Mouse (Mus musculus) hindbrain, postnatal 0 days (tissue): ENCODE measurements around the gene Gramd2. TPM values are rescaled to one million over a fixed set of nuclear protein-coding genes. Genes with fewer than 3 reads are reported as not detected.
A peak's percentile ranks its signal among the peaks of the same experiment; 100 is the strongest.

ENCODE experiments used
- ATAC-seq: fragments of 200-750 bp; cut with Nextera tagmentation; 2 replicates; pipeline ENCODE4 v1.8.0; 2017; ENCODE audit warnings: mild to moderate bottlenecking, moderate TSS enrichment, moderate library complexity
- DNase-seq: peaks from one replicate; pipeline ENCODE4 v3.0.0-alpha.2; 2015; ENCODE audit warnings: low spot score
- H3K27ac ChIP-seq: fragments of 300-500 bp; sonication (generic); 2 replicates; pipeline ENCODE4 v1.5.1; 2014; ENCODE audit warnings: mild to moderate bottlenecking
- H3K27me3 ChIP-seq: fragments of 300-500 bp; sonication (generic); 2 replicates; pipeline ENCODE4 v1.6.1; 2014; ENCODE audit warnings: low read length, mixed read lengths; ENCODE audit not compliant: insufficient read depth
- H3K36me3 ChIP-seq: fragments of 300-500 bp; sonication (generic); 2 replicates; pipeline ENCODE4 v1.6.1; 2014; ENCODE audit warnings: low read length, mixed read lengths; ENCODE audit not compliant: insufficient read depth
- H3K4me1 ChIP-seq: fragments of 300-500 bp; sonication (generic); 2 replicates; pipeline ENCODE4 v1.6.1; 2014; ENCODE audit warnings: antibody characterized with exemption, low read length, mixed read lengths; ENCODE audit not compliant: insufficient read depth
- H3K4me2 ChIP-seq: fragments of 300-500 bp; sonication (generic); 2 replicates; pipeline ENCODE4 v1.6.1; 2014; ENCODE audit warnings: low read depth, mild to moderate bottlenecking, low read length, moderate library complexity, mixed read lengths
- H3K4me3 ChIP-seq: fragments of 300-500 bp; sonication (generic); 2 replicates; pipeline ENCODE4 v1.5.1; 2014; ENCODE audit warnings: low read length
- H3K9ac ChIP-seq: fragments of 300-500 bp; sonication (generic); replicated peaks from 2 replicates; pipeline ENCODE4 v1.6.1; 2014; ENCODE audit warnings: mild to moderate bottlenecking, low read length, moderate library complexity, mixed read lengths
- H3K9me3 ChIP-seq: fragments of 300-500 bp; sonication (generic); 2 replicates; pipeline ENCODE4 v1.6.1; 2016; ENCODE audit warnings: low read length, mixed read lengths
- CTCF ChIP-seq: IDR thresholded peaks from 2 replicates; pipeline ENCODE4 v1.5.1; 2016; ENCODE audit warnings: antibody characterized with exemption, control low read depth, low read depth
- WGBS: fragments of 180-500 bp; shearing (Covaris S2); extraction: QIAGEN DNeasy Blood & Tissue Kit; methylation state at CpG from one replicate; pipeline ENCODE4 v1.1.7; 2014; 5-methylcytosine and 5-hydroxymethylcytosine counted together
- polyA plus RNA-seq: library from polyadenylated mRNA; unstranded; fragments of >200 nt; fragmentation: Nextera tagmentation; extraction: Ambion mirVana; gene quantifications from 2 replicates; pipeline ENCODE4 v1.2.1, GENCODE M21; 2015
- total RNA-seq: library from RNA; depleted of rRNA; stranded (reverse); fragments of >200 nt; gene quantifications from 2 replicates; pipeline ENCODE4 v1.2.3, GENCODE M21; 2014

The Gramd2 gene
- total and polyA plus RNA-seq, 2 experiments from 2014 or later: 2.9 to 5.0 TPM

DNA sequence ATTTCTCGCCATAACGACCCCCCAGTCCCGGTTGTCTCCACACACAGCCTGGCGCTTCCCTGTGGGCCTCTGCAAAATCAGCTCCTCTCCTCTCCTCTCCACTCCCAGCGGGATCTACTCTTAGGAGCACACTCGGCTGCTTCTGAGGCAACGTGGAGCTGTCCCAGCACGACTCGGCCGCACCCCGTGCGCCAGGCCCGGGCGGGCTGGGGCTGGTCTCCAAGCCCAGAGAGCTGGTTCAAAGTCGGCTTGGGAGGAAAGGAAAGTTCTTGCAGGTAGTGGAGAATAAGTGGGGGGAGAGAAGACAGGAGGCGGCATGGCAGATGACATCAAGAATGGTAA, 561 bp downstream of the Gramd2 start:
- Histone ChIP-seq H3K4me3 (peak overlapping the region; percentile 59), H3K27me3 (no peaks in the 10 kb centered on the region), H3K9me3 (no peaks in the 10 kb centered on the region), H3K4me1 (peaks cover 4% of the 10 kb centered on the region; the same call in 1 of the 2 replicates), H3K36me3 (peaks cover 27% of the 10 kb centered on the region), H3K4me2 (peak overlapping the region; percentile 91), H3K27ac (no peak overlapping the region), H3K9ac (peak overlapping the region; percentile 61)
- WGBS: 9% methylated on average over 16 of the region's 16 CpGs
- ATAC-seq (peak; percentile 16; the same call in 1 of the 2 replicates), DNase-seq (no peak)
- no peak for TF ChIP-seq CTCF

DNA sequence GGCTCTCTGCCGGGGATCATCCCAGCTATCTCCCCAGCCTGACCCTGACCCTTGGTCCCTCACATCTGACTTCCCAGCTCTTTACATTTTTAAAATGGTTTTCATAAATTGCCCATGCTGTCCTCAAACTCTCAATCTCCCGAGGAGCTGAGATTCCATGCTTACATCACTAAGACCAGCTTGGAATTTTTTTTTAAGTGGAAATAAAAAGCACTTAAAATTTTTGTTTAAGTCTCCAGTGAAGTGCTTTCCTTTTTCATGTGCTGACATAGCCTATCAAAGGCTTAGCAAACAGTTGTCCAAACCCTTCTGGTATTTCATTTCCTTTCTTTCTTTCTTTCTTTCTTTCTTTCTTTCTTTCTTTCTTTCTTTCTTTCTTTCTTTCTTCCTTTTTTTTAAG, 4.1 kb downstream of the Gramd2 start:
- WGBS: 84% methylated on average over 2 of the region's 2 CpGs
- no peaks in the 10 kb centered on the region for H3K9me3 ChIP-seq
- TF ChIP-seq CTCF: no peak
- no peaks in the 10 kb centered on the region for H3K36me3 ChIP-seq
- no peaks in the 10 kb centered on the region for H3K27me3 ChIP-seq
- no peak overlapping the region for H3K4me2 ChIP-seq
- ATAC-seq: no peak
- no peak overlapping the region for H3K4me3 ChIP-seq
- no peak overlapping the region for H3K27ac ChIP-seq
- DNase-seq: no peak
- no peak overlapping the region for H3K9ac ChIP-seq
- peaks cover 4% of the 10 kb centered on the region; the same call in 1 of the 2 replicates for H3K4me1 ChIP-seq

DNA sequence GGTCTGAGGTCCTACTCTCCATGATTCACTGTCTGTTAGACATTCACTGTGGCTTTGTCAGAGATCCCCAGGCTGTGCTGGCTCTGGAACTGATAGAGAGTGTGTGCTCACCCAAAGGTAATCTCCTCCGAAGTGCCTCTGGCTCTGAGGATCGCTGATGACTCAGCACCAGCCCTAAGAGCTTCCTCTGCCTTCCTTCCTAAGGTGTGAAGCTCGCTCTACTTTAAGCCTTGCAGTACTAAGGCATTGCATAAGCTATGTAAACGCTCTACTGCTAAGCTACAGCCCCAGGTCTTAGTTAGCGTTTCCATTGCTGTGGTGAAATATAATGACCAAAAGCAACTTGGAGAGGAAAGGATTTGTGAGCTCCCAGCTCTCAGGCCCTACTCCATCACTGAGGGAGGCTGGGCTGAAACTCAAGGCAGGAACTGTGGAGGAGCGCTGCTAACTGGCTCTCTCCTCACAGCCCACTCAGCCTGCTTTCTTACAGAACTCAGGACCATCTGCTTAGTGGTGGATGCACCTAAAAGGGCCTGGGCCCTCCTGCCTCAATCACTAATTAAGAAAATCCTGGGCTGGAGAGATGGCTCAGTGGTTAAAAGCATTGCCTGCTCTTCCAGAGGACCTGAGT, 7.6 kb downstream of the Gramd2 start:
- 45% methylated on average over 6 of the region's 6 CpGs for WGBS
- H3K9me3 ChIP-seq: no peaks in the 10 kb centered on the region

DNA sequence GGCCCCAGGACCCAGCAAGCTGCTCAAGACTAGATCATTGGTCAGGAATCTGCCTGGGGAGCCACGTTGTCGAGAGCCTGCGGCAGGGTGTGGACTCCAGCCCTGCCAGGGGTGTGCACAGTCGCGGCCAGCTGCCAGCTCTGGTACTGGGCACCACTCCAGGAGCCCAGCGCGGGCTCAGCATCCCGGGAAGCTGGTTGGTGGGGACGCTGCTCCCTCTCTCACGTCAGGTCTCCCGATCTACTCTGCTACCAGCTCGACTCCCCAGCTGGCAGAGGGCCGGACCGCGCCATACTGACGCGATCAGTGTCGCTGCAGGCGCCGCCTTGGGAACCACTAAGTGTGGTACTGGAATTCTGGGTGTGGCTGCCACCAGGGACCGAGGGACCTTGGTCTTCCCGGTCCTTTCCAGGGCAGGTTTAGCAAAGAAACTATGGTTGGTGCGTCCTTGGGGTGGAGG, 11.7 kb downstream of the Gramd2 start:
- WGBS: 2% methylated on average over 23 of the region's 23 CpGs
- TF ChIP-seq CTCF: no peak
- Histone ChIP-seq H3K27me3 (no peaks in the 10 kb centered on the region), H3K36me3 (no peaks in the 10 kb centered on the region), H3K4me3 (peak overlapping the region; percentile 31), H3K27ac (peak overlapping the region; percentile 54), H3K4me2 (peak overlapping the region; percentile 61), H3K9me3 (no peaks in the 10 kb centered on the region), H3K4me1 (peaks cover 10% of the 10 kb centered on the region), H3K9ac (peak overlapping the region; percentile 38)
- peak; percentile 85 for DNase-seq
- peak; percentile 92 for ATAC-seq

More for the DNA sequence above, 7.6 kb downstream of the Gramd2 start:
- H3K4me2 ChIP-seq: no peak overlapping the region
- no peak overlapping the region for H3K4me3 ChIP-seq
- peaks cover 10% of the 10 kb centered on the region for H3K4me1 ChIP-seq
- no peaks in the 10 kb centered on the region for H3K27me3 ChIP-seq
- no peaks in the 10 kb centered on the region for H3K36me3 ChIP-seq
- H3K27ac ChIP-seq: no peak overlapping the region
- ATAC-seq (no peak), DNase-seq (no peak)
- no peak for TF ChIP-seq CTCF
- H3K9ac ChIP-seq: no peak overlapping the region

DNA sequence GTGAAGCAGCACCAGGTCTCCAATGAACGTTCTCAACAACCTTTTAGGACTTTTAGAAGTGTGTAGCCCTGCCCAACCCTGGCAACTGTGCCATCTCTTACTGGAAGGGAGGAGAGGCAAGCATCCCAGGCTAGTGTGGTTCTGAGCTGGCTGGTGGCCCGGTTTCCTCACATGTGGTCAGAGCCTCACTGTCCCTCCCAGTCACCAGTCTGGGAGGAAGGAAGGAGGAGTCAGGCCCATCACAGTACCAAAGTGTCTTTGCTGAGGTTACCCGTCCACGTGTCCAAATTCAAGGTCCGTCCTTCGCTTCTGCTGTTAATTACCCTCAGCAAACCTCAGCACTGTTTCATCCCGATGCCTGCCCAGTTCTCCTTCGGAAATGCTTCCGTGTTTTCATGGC, 12.2 kb downstream of the Gramd2 start:
- 13% methylated on average over 9 of the region's 9 CpGs for WGBS
- TF ChIP-seq CTCF: no peak
- peak; percentile 65 for DNase-seq

DNA sequence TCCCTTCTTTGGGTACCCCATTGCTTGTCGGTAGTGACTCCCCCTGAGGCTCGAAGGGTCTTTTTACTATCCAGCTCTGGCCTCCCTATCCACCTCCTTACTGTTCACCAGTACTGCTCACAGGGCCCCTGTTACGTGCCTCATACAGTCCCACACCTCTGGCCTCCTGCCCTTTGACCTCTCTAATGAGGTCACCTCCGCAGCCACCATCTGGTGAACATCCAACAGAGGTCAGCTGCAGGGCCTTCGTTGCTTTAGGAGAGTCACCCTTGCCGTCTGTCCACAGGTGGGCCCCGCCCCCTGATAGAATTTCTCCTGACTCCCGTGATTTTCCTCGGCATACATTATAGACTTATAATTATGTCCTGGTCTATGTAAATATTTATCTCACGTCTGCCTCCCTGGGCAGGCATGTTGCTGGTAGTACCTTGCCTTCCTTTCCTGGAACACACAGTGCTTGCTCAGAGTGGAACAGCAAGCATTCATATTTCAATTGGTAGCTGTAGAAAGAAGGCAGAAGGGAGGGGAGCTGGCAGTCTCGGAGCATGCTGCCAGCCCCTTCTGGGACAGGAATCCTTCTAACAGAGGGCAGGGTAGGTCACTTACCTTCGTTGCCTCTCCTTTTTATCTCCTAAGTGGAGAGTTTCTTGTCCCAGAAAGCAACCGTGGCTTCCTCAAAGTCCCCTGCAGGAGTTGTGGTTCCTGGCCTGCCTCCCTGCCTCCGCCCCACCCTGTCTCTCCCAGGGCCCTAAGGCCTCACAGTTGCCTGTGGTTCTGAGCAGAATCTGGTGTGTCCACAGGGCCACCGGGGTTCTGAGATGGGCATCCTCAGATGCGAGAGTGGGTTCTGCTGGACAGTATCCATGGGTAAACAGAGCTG, 14.9 kb downstream of the Gramd2 start:
- 0 out of 2 replicates have a peak overlapping the region, but pooled peaks have one; percentile 1 for H3K27ac ChIP-seq
- no peaks in the 10 kb centered on the region for H3K36me3 ChIP-seq
- no peaks in the 10 kb centered on the region for H3K9me3 ChIP-seq
- no peak overlapping the region for H3K9ac ChIP-seq
- no peak for DNase-seq
- H3K4me2 ChIP-seq: no peak overlapping the region
- no peak for TF ChIP-seq CTCF
- H3K4me1 ChIP-seq: peaks cover 10% of the 10 kb centered on the region
- 64% methylated on average over 16 of the region's 16 CpGs for WGBS
- no peak overlapping the region for H3K4me3 ChIP-seq
- H3K27me3 ChIP-seq: no peaks in the 10 kb centered on the region
- no peak for ATAC-seq

More for the DNA sequence above, 12.2 kb downstream of the Gramd2 start:
- Histone ChIP-seq H3K4me2 (peak overlapping the region; percentile 61), H3K4me1 (peaks cover 10% of the 10 kb centered on the region), H3K4me3 (peak overlapping the region; percentile 31), H3K9me3 (no peaks in the 10 kb centered on the region), H3K9ac (peak overlapping the region; percentile 38), H3K27ac (peak overlapping the region; percentile 54), H3K27me3 (no peaks in the 10 kb centered on the region), H3K36me3 (no peaks in the 10 kb centered on the region)
- peak; percentile 84 for ATAC-seq
